Mouse (Mus musculus) limb, embryonic 12.5 days (tissue): ENCODE measurements around the gene 1700017N19Rik. TPM values are rescaled to one million over a fixed set of nuclear protein-coding genes. Genes with fewer than 3 reads are reported as not detected.
"Not testable (repeated sequence)": the region's sequence is repeated elsewhere in the genome, so short reads cannot be mapped to it uniquely, and the experiment has no call there.

Experiments
- ATAC-seq: fragments of 200-750 bp; cut with Nextera tagmentation; 2 replicates; pipeline ENCODE4 v1.8.0; 2017; ENCODE audit warnings: low read depth, moderate TSS enrichment; ENCODE audit not compliant: insufficient number of reproducible peaks, insufficient read depth, low FRiP score, low TSS enrichment
- H3K27ac ChIP-seq: fragments of 300-500 bp; sonication (generic); 2 replicates; pipeline ENCODE4 v1.5.1; 2016; ENCODE audit warnings: mild to moderate bottlenecking, moderate library complexity
- H3K27me3 ChIP-seq: fragments of 300-500 bp; sonication (generic); 2 replicates; pipeline ENCODE4 v1.6.1; 2016; ENCODE audit warnings: mild to moderate bottlenecking, moderate library complexity
- H3K36me3 ChIP-seq: fragments of 300-500 bp; sonication (generic); 2 replicates; pipeline ENCODE4 v1.6.1; 2016; ENCODE audit warnings: mild to moderate bottlenecking, moderate library complexity
- H3K4me1 ChIP-seq: fragments of 300-500 bp; sonication (generic); replicated peaks from 2 replicates; pipeline ENCODE4 v1.6.1; 2016
- H3K4me2 ChIP-seq: fragments of 300-500 bp; sonication (generic); 2 replicates; pipeline ENCODE4 v1.6.1; 2016; ENCODE audit warnings: mild to moderate bottlenecking, moderate library complexity
- H3K4me3 ChIP-seq: fragments of 300-500 bp; sonication (generic); replicated peaks from 2 replicates; pipeline ENCODE4 v1.5.1; 2016; ENCODE audit warnings: mild to moderate bottlenecking
- H3K9ac ChIP-seq: fragments of 300-500 bp; sonication (generic); replicated peaks from 2 replicates; pipeline ENCODE4 v1.6.1; 2016; ENCODE audit warnings: mild to moderate bottlenecking, moderate library complexity
- H3K9me3 ChIP-seq: fragments of 300-500 bp; sonication (generic); 2 replicates; pipeline ENCODE4 v1.6.1; 2016; ENCODE audit warnings: mild to moderate bottlenecking, moderate library complexity
- WGBS: fragments of 180-500 bp; shearing (Covaris S2); methylation state at CpG from one replicate; pipeline ENCODE4 v1.1.7; 2016; 5-methylcytosine and 5-hydroxymethylcytosine counted together
- polyA plus RNA-seq: library from polyadenylated mRNA; unstranded; fragments of >200 nt; fragmentation: Nextera tagmentation; extraction: Ambion mirVana; gene quantifications from 2 replicates; pipeline ENCODE4 v1.2.1, GENCODE M21; 2016

1700017N19Rik gene
- polyA plus RNA-seq: not detected in 2 replicates

DNA sequence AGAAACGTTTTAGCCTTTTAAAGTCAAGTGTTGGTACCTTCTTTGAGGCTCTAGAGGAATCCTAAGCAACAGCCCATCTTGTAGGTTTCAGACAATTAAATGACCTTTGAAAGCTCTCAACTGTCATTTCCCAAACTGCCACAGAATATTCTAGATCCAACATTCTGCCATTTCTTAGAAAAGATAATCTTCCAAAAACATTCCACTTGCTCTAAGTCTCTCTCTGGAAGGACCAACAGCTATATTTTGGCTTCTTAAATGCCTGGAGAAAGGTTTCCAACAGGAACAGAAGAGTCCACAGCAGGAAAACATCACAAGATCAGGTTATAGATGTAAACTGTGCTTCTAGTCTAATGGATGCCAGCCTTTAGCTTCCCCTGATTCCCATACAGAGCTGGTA lies at the start of gene 1700017N19Rik, which contains the start of gene 4930430F08Rik:
TSS of gene 1700017N19Rik (plus strand) at position 162 of the 400 bp plus-strand sequence.
TSS of gene 4930430F08Rik (minus strand) at position 101 of the 400 bp plus-strand sequence.
- no peaks in the 10 kb centered on the region for H3K9me3 ChIP-seq
- ATAC-seq: no peak
- 85% methylated on average over 1 of the region's 1 CpGs for WGBS
- H3K27ac ChIP-seq: no peak within 1 kb of the TSS
- H3K27me3 ChIP-seq: no peaks in the 10 kb centered on the region
- H3K9ac ChIP-seq: no peak within 1 kb of the TSS
- peak within 1 kb of the TSS; percentile 65 for H3K4me2 ChIP-seq
- peak within 1 kb of the TSS; percentile 67 for H3K4me3 ChIP-seq
- H3K4me1 ChIP-seq: peaks cover 7% of the 10 kb centered on the region
- no peaks in the 10 kb centered on the region for H3K36me3 ChIP-seq

DNA sequence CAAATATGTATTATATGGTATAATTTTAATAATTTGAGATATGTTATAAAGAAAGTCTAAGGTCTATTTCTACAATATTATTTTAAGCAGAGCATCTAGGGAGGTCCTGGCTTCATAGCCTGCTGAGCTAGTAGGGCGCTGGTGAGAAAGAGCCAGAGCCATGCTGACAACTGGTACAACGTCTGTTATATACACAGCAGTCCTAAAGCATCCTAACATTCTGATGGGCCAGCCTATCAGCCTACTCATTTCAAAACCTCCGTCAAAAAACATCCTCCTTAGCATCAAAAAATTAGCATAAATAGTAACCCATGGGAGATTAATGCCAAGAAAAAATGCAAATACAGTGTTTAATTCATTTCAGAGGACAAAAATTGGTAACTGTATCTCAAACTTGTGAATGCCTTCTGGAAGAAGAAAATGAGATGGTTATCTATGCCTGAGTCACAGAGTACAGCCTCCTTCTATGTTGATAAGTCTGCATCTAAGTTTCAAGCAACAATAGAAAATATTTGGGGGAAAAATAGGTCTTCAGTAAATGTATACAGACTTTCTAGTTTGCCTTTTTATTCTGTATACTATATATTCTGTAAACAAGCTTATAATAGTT lies 33.6 kb upstream of the 1700017N19Rik start:
- no peak overlapping the region for H3K9ac ChIP-seq
- 0 out of 2 replicates have a peak, but pooled peaks cover 3% of the 10 kb centered on the region for H3K36me3 ChIP-seq
- WGBS: 79% methylated on average over 3 of the region's 3 CpGs
- H3K4me1 ChIP-seq: no peaks in the 10 kb centered on the region
- H3K4me2 ChIP-seq: no peak overlapping the region
- ATAC-seq: no peak
- H3K27me3 ChIP-seq: no peaks in the 10 kb centered on the region
- H3K9me3 ChIP-seq: no peaks in the 10 kb centered on the region
- H3K27ac ChIP-seq: no peak overlapping the region
- H3K4me3 ChIP-seq: no peak overlapping the region

DNA sequence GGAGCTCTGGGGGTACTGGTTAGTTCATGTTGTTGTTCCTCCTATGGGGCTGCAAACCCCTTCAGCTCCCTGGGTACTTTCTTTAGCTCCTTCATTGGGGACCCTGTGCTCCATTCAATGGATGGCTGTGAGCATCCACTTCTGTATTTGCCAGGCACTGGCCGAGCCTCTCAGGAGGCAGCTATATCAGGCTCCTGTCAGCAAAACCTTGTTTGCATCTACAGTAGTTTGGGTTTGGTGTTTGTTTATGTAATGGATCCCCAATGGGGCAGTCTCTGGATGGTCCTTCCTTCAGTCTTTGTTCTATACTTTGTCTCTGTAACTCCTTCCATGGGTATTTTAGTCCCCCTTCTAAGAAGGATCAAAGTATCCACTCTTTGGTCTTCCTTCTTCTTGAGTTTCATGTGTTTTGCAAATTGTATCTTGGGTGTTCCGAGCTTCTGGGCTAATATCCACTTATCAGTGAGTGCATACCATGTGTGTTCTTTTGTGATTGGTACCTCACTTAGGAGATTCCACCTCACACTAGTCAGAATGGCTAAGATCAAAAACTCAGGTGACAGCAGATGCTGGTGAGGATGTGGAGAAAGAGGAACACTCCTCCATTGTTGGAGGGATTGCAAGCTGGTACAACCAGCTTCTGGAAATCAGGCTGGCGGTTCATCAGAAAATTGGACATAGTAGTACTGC lies 29.9 kb upstream of the 1700017N19Rik start:
- 93% methylated on average over 3 of the region's 3 CpGs for WGBS
- H3K4me2 ChIP-seq, H3K9ac ChIP-seq, H3K4me3 ChIP-seq, H3K9me3 ChIP-seq, H3K4me1 ChIP-seq, H3K27me3 ChIP-seq, ATAC-seq, H3K27ac ChIP-seq: not testable (repeated sequence)
- H3K36me3 ChIP-seq: peaks cover 19% of the 10 kb centered on the region

DNA sequence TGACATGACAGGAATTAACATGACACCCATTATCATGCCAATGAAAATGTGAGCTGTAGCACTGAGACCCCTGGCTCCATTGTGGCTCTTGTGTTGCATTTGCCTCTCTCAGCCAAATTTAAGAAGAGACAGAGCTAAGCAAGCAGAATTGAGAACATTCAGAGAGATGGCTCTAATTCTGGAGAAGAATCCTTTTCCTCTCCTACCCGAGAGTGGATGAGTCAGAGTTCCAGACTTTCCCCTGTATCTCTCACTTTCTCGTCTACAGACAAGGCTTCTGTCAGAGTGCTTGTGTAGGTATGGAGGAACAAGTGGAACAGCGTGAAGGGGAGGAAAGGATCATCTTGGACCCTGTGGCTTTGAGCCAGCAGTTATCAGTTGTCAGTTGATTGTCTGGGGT lies 26.2 kb upstream of the 1700017N19Rik start:
- Histone ChIP-seq H3K4me3 (no peak overlapping the region), H3K27me3 (no peaks in the 10 kb centered on the region), H3K9me3 (no peaks in the 10 kb centered on the region), H3K9ac (no peak overlapping the region), H3K36me3 (peaks cover 33% of the 10 kb centered on the region), H3K4me2 (no peak overlapping the region), H3K27ac (no peak overlapping the region), H3K4me1 (no peaks in the 10 kb centered on the region)
- WGBS: 90% methylated on average over 3 of the region's 3 CpGs
- no peak for ATAC-seq

DNA sequence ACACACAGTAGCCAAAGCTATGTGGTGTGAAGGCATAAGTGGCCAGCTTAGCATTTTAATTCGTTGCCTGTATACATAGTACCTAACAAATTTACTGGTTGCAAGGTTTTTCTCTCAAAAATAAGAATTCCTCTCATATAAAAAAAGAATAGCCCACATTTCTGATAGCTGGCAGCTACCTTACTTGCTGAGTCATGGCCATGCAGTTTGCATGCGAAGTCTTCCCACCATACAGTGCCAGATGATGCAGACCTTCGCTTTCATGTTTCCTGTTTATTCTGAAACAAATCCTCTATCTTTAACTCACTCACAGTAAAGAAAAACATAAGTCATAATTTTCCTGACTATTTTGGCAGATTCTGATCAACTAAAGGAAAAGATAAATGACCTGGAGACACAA lies 18.6 kb upstream of the 1700017N19Rik start:
- Histone ChIP-seq H3K9me3 (no peaks in the 10 kb centered on the region), H3K27me3 (no peaks in the 10 kb centered on the region), H3K27ac (no peak overlapping the region), H3K36me3 (peaks cover 44% of the 10 kb centered on the region), H3K4me3 (no peak overlapping the region), H3K4me2 (no peak overlapping the region), H3K4me1 (no peaks in the 10 kb centered on the region), H3K9ac (no peak overlapping the region)
- ATAC-seq: no peak
- 91% methylated on average over 3 of the region's 3 CpGs for WGBS

DNA sequence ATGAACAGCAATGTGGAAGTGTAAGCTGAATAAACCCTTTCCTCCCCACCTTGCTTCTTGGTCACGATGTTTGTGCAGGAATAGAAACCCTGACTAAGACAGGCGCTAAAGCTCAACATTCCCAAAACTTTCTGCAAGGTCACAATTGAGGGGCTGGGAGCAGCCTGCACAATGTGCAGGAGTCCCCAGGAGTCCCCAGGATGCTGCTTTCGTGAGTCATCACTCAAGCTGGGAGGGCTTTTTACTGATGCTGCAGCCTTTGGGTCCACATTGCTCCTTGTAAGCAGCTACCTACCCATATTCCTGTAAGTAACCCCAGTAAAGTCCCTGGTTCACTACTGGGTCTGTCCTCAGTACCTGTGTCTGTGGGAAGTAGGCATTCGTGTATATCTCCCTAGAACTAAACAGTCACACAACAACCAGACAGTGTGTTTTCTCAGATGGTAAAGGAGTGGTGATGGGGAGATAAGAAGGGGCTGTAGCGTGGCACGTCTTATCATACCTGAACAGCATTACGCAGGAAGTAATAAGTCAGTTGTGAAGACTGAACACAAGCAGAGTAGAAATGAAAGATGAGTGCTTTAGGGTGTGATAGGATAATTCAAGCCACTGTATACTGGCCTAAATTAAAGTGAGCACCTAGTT lies 15.7 kb upstream of the 1700017N19Rik start:
- Histone ChIP-seq H3K36me3 (peaks cover 50% of the 10 kb centered on the region), H3K4me3 (no peak overlapping the region), H3K27ac (no peak overlapping the region), H3K9me3 (no peaks in the 10 kb centered on the region), H3K4me2 (no peak overlapping the region), H3K27me3 (no peaks in the 10 kb centered on the region), H3K9ac (no peak overlapping the region), H3K4me1 (no peaks in the 10 kb centered on the region)
- ATAC-seq: no peak
- 91% methylated on average over 7 of the region's 7 CpGs for WGBS

DNA sequence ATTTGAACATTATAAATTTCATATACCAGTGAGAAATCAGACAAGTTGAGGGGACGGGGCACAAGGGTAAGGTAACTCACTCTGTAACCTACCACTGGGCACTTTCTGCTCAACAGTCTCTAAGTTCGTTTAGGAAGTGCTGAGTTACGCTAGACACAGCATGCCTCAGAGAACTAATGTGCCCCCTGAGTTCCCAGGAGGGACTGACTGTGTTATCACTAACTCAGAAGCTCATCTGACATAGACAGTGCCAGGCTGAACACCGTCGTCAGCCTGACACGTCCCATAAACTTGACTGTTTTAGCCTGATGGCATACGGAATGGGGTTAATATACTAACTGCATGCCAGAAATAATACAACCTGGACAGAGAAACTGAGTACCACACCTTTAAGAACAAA lies 15.0 kb upstream of the 1700017N19Rik start:
- H3K4me3 ChIP-seq: no peak overlapping the region
- no peaks in the 10 kb centered on the region for H3K27me3 ChIP-seq
- no peaks in the 10 kb centered on the region for H3K9me3 ChIP-seq
- WGBS: 91% methylated on average over 7 of the region's 7 CpGs
- no peaks in the 10 kb centered on the region for H3K4me1 ChIP-seq
- ATAC-seq: no peak
- no peak overlapping the region for H3K27ac ChIP-seq
- H3K36me3 ChIP-seq: peaks cover 50% of the 10 kb centered on the region
- H3K9ac ChIP-seq: no peak overlapping the region
- H3K4me2 ChIP-seq: no peak overlapping the region

DNA sequence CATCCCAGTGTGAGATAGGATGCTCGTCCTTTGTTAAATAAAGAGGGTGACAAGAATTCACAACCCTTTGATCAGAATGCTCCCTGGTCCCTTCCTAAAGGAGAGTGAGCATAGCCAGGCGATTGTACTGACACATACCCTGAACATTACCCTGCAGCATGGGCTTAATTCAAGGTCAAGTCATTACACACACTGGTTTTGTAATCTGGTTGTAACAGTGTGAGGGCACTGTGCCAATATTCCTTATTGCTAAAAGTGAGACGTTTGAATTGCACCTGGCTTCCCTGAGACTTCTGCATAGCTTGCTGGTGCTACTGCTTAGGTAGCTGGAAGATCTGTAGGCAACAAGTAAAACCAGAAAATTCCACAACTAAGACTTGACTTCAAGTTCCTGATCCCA lies 6.1 kb upstream of the 1700017N19Rik start:
- Histone ChIP-seq H3K9ac (no peak overlapping the region), H3K4me1 (peaks cover 7% of the 10 kb centered on the region), H3K36me3 (peaks cover 6% of the 10 kb centered on the region; the same call in 1 of the 2 replicates), H3K4me3 (no peak overlapping the region), H3K4me2 (no peak overlapping the region), H3K27me3 (no peaks in the 10 kb centered on the region), H3K9me3 (no peaks in the 10 kb centered on the region), H3K27ac (no peak overlapping the region)
- no peak for ATAC-seq
- 88% methylated on average over 3 of the region's 3 CpGs for WGBS

DNA sequence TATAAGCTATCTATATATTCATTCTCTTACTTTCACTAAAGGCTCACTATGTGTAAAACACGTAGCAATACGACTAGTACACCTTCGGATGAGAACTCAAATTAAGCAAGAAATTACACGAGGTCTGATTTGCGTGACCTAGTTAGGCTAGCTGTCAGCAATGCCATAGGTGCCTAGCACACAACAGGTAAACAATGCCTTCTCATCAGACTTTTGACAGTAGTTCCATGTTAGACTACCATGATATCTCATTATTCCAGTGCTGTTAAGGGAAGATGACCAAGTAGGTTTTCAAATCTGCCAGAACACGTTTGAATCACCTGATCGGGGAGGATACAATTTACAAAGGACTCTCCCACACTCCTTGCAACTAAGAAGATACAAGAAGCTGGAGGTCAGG lies 1.8 kb upstream of the 1700017N19Rik start:
- Histone ChIP-seq H3K27me3 (no peaks in the 10 kb centered on the region), H3K36me3 (peaks cover 6% of the 10 kb centered on the region; the same call in 1 of the 2 replicates), H3K4me3 (peak overlapping the region; percentile 67), H3K4me2 (peak overlapping the region; percentile 65), H3K4me1 (peaks cover 7% of the 10 kb centered on the region), H3K9ac (peak overlapping the region; percentile 79), H3K9me3 (no peaks in the 10 kb centered on the region), H3K27ac (peak overlapping the region; percentile 82)
- ATAC-seq: peak; percentile 35; the same call in 1 of the 2 replicates
- 49% methylated on average over 7 of the region's 7 CpGs for WGBS

DNA sequence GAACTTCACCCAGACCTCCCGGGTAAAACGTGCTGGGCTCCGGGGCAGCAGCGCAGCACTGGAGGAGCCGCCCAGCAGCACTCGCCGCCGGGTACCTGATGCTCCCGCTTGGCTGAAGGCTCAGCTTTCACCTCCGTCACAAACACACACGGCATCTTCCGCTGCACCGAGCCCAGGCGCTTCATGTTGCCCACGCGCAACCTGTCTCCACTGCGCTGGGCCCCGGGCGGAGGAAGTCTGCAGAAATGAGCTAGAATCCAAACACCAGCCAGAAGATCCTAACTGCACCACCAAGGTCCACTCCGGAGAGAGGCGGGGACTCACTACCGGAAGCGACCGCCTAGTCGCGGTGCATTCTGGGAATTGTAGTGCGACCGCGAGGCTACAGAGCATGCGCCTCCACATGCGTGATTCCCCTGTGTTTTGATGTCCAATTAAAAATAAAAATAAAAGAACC lies 1.3 kb upstream of the 1700017N19Rik start:
- Histone ChIP-seq H3K4me3 (peak overlapping the region; percentile 67), H3K36me3 (peaks cover 6% of the 10 kb centered on the region; the same call in 1 of the 2 replicates), H3K9ac (peak overlapping the region; percentile 79), H3K4me2 (peak overlapping the region; percentile 65), H3K27ac (peak overlapping the region; percentile 82), H3K4me1 (peaks cover 7% of the 10 kb centered on the region), H3K27me3 (no peaks in the 10 kb centered on the region), H3K9me3 (no peaks in the 10 kb centered on the region)
- WGBS: 0% methylated on average over 31 of the region's 31 CpGs
- ATAC-seq: peak; percentile 99

DNA sequence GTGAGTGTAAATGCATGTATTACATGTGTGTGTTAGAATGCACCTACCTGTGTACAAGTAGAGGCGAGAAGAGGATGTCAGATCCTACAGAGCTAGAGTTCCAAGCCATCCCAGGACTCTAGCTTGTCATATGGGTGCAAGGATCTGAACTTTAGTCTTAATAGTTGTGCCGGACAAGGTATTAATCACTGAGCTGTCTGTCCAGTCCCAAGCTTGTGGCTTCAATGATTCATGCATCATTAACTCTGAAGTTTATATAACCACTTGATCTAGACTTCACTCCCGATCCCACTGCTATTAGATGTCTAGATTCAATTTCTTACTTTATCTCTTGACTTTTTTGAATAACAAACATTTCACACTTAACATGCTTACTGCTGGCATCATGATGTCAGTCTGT lies 8.1 kb downstream of the 1700017N19Rik start:
- Histone ChIP-seq H3K9me3 (no peaks in the 10 kb centered on the region), H3K27ac (no peak overlapping the region), H3K9ac (no peak overlapping the region), H3K4me1 (no peaks in the 10 kb centered on the region), H3K36me3 (no peaks in the 10 kb centered on the region), H3K4me3 (no peak overlapping the region), H3K4me2 (no peak overlapping the region), H3K27me3 (no peaks in the 10 kb centered on the region)
- WGBS: 78% methylated on average over 3 of the region's 3 CpGs
- no peak for ATAC-seq
